Mouse (Mus musculus): ENCODE measurements around the gene Astn2.
A peak's percentile ranks its signal among the peaks of the same experiment; 100 is the strongest.

The Astn2 gene

DNA sequence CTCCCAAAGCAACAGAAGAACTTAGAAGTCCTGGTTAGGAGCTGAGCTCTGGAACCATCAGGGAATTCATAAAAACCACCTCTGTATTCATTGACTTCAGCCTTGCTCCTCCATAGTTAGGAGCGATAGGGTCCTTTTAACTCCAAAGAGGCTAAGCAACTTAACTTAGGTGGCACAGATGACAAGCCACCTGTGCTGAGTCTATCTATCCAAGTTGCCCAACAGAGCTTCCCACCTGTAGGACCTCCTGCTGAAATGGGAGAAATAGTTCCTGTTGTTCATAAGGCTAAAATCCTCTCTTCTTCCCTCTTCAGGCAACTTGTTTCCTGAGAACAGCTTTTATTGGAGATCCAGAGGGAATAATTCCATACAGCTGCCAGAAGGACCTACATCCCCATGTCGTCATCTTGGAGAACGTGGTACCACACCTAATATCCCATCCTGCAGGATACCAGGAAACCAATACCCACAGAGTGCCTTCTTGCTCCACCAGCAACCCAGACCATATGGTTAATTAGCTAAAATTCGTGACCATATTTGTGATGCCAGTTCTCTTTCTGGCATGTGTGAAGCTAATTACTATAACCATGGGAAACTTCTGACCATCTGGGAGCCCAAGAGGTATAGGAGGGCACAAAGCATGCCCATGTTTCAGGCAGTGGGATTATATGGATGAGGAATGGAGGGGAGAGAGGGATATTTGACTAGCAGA, 730.0 kb downstream of the Astn2 start:
- no peak for DNase-seq (ENCODE audit: low spot score)

DNA sequence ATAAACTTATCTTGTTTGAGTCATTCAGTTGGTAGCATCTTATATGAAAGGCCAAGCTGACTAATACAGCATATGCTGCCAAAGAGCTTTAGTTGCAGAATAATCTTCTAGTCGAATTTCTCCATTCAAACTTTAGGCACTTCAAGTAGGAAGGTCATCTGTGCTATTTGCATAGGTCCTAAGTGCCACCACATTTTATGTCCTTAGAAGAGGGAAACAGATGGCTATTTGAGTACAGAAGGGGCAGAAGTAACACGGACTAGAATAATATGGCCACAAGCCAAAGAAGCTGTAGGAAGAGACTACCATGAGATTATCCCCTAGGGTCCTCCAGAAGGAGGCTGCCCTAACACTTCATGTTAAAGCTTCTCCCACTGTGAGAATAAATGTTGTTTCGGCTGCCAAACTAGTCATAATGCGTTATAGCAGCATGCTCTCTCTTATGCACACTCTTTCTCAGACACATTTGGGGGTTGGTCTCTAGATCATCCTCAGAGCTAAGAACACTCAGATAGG, 730.9 kb downstream of the Astn2 start:
- DNase-seq (ENCODE audit: low spot score), result no peak

DNA sequence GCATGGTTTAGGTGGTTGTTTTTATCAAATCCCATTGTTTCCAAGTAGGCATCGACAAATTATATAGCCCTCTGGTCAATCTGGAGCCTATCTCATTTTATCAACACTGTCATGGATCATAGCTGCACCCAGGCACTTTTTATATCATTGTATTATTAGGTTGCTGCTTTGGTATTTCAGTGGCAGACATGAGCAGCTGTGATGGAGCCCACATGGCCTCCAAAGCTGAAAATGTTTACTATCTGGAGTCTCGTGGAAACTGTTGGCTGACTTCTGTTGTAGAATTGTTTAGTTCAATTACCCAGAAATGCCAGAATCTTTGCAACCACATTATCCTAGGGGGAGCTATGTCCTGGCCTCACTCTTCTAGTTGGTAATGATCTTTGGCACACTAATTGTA, 732.1 kb downstream of the Astn2 start:
- no peak for DNase-seq (ENCODE audit: low spot score)

DNA sequence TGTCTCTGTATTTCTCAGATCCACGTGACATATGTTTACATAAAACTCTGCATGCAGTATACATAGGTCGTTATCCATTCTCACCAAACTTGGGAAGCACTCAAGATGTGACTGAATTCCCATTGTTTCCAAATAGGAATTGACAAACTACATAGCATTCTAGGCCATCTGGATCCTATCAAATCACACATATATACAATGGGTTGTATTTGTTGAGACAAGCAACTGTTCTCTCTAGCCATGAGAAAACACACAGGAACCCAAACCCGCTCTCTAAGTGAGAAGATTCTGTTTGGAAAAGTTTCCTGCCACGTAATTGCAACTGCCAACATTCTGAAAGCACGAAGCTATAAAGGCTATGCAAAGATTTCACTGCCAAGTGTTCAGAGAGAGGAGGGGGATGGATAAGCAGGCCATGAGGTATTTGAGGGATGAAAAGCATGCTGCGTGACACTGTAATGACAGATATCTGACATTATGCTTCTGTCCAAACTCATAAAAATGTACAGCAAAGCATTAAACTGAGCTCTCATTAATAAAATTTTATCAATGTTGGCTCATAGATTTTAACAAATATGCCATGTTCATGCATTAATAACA, 732.7 kb downstream of the Astn2 start:
- no peak for DNase-seq (ENCODE audit: low spot score)

DNA sequence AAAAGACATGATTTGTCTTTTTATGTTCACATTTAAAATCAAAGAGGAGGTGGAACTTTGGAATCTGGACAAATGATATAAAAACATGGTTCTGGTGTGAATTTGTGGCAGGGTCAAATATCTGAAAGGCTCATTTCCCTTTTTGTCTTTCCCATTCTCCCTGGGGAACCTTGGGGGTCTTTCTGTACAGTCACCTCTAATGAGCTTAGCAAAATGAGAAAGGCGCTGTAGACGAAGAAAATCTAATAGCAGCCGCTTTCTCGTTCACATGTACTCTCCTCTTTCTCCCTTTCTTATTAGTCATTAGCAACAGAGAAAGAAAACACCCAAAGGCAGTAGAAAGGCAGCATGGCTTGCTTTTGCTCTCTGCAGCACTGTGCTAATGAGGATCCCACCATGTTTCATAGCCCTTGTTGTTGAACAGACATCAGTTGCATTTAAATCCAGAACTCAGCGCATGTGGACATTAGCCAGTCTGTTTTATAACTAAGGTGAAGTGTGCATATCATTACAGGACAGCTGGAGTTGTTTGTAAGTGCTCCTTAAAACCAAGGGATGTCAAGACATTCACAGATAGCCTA, 737.3 kb downstream of the Astn2 start:
- DNase-seq (ENCODE audit: low spot score), result no peak

DNA sequence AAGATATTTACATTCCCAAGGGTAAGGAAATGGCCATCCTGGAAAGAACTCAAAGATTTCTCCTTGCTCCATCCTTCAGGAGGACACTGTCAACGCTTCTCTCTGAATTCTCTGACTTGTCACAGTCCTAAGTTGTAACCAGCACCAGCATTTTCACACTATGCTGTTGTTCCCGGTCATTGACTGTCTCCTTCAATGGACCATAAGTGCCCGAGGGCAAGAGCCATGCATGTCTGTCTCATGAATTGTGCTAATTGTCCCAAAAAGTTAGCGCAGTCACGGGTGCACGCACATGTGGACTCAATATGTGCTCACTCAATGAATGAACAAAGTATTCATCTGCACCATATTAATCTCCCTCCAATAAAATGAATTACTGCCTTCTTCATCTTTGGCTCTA, 741.2 kb downstream of the Astn2 start:
- DNase-seq (ENCODE audit: low spot score), result no peak

DNA sequence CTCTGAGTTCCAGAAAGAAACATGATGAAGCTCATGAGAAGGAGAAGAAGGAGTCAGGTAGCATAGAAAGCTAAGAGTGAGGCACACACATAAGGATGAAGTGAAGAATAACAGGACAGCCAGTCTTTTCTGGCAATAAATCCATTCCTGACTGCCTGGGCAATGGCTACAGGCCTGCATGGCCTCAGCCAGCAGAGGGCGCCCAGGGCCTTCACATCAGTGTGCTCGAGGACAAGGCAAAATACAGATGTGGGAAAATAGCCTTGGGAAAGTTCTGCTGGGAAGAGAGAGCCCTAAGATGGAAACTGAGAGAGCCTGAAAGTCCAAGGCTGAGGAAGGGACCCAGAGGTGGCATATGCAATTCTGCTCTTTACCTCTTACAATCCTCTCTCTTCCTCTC, 749.7 kb downstream of the Astn2 start:
- peak; percentile 81 for DNase-seq (ENCODE audit: low spot score)

DNA sequence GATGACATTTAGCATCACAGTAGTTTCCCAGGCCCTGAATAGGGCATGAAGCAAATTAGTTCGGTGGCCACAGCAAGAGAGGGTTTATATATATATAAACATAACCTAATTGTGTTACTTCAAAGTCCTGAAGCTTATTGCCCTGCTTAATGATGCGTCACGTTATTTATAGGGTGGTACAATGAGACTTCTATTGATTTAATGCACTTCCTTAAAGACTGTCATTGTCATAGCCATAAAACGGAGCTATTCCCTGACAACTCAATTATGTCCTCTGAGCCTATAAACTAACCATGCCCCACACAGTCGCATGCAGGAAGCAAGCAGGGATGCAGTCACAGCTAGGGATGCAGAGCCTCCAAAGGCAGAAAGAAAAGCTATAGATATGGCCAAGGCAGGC, 761.8 kb downstream of the Astn2 start:
- no peak for DNase-seq (ENCODE audit: low spot score)

DNA sequence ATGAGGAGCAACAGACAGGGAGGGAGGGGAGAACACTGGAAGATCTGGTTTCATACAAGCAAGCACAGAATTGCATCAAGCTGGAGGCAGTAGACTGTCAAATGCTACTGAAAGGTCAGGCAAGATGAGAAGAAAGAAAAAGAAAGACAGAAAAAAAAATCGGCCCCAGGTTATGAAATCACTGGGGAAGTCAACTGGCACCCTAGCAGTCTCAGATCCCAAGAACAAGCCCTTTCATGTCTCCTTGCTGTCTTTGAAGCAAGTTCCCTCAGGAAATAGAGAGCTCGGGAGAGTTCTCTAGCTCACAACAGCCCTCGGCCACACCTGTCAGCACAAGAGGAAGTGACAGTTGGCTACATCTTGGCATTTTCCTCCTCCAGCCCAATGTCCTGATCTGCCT, 766.2 kb downstream of the Astn2 start:
- DNase-seq (ENCODE audit: low spot score), result no peak

DNA sequence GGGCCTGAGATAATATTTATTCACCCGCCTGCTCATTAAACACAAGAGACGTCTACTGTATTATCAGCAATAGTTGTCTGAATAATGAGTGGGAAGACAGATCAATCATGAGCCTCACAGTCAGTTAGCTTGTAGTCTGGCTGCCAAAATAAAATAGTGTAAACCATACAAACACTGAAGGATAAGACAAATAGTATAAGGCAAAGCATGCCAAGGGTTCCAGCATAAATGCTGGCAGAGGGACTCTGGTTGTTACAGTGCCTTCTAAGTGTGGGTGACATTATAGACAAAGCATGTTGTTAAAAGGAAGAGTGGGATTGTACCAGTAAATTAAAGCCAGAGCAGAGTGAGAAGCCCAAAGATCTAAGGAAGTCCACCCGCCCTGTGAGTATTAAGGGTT, 784.3 kb downstream of the Astn2 start:
- DNase-seq (ENCODE audit: low spot score), result no peak

DNA sequence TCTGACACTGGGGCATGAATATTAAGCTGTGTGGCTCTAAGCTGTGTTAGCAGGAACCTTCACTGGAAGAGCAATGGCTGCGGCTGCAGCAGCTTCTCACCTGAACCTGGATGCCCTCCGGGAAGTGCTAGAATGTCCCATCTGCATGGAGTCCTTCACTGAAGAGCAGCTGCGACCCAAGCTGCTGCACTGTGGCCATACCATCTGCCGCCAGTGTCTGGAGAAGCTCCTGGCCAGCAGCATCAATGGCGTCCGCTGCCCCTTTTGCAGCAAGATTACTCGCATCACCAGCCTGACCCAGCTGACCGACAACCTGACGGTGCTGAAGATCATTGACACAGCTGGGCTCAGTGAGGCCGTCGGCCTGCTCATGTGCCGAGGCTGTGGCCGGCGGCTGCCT, 791.3 kb downstream of the Astn2 start:
- DNase-seq (ENCODE audit: low spot score), result no peak

DNA sequence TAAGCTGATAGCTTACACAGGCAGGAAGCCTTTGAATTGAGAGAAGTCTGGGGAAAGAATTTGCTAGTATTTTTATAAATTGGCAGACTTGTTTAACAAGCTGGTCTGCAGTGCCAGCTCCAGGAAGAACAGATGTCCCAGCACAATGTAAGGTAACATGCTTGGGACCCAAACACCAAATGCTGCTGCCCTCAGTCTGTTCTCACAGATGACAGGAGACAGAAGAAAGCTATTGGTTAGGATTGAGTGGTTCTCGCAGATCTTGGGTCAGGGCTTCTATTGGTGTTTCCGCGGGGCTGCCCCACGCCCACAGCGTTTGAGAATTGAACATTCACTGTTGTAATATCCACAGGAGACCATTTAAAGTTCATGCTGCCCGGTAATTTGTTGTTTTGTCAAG, 793.5 kb downstream of the Astn2 start:
- no peak for DNase-seq (ENCODE audit: low spot score)

DNA sequence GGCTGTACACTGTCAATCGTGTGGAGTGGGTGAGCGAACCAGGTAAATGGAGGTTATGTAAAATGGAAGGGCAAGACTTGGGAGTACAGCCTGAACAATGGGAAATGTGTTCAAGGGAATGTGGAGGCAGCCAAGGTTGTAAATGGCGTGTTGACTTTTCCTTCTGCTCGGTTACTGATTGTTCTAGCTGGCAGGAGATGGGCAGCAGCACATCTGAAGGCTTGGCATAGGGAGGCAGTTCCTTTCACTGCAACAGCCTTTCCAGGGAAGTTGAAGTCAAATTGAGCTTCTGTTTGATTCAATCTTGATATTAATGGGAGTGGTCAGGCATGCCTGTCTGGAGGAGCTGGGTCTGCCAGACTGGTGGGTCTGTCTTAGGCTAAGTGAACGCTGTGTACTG, 794.1 kb downstream of the Astn2 start:
- peak; percentile 30 for DNase-seq (ENCODE audit: low spot score)

DNA sequence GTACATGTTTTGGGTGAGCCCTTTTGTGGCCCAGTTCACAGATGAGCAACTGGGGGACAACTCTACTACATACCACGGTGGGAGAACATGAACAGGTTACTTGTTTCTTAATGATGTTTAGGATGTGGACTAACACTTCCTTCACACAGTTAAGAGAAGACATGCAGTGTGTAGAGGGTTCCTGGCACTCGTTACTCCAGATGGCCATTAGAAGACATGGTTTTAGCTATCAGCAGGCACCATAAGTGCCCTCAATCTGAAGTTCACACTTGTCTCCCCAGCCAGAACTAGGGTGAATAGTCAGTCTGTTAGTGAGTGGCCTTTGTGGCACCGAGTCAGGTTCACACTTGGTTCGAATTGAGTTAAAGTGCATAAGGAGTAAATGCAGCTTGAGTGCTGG, 796.3 kb downstream of the Astn2 start:
- DNase-seq (ENCODE audit: low spot score), result no peak

DNA sequence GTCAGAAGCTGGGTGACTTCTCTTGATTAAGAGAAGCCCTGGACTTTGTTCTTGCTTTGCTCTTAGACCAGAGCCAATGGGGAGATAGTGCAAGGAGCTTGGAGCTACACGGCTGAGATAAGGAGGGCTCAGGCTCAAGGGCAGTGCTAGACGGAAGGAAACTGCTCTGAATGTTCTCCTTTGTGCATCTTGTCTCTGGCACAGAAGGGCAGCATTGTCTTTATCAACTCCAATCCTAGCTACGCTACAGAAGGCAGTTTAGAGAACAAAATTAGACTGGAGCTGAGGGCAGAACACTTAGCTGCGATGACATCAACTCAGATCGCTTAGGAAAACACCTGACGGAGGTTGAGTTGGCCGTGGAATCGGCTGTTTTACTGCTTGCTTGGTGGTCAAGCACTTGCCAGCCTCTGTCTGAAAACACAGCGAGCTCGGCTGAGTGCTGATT, 797.2 kb downstream of the Astn2 start:
- DNase-seq (ENCODE audit: low spot score), result no peak

DNA sequence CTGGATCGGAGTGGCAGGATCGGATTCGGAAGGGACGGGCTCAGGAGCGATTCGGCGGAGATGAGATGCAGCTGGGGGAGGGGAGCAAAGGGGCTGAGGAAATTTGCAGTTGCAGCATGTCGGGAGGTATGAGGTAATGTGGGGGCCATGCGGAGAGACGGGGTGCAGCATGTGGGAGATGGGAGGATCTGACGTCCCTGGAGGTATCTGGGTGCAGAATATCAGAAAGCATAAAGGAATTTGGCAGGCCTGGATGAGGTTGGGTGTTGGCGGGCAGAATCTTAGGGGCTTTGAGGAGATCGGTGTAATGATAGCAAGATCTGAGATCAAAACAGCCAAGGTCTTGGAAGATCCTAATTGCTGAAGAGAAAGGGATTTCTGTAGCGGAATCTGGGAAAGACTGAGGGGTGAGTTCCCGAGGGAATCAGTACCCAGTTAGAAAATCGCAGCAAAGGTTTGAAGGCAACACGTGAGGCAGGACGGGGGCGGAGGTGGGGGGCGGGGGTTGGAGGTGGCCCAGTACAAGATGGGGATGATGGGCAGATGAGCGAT, 799.2 kb downstream of the Astn2 start:
- DNase-seq (ENCODE audit: low spot score), result peak; percentile 33

DNA sequence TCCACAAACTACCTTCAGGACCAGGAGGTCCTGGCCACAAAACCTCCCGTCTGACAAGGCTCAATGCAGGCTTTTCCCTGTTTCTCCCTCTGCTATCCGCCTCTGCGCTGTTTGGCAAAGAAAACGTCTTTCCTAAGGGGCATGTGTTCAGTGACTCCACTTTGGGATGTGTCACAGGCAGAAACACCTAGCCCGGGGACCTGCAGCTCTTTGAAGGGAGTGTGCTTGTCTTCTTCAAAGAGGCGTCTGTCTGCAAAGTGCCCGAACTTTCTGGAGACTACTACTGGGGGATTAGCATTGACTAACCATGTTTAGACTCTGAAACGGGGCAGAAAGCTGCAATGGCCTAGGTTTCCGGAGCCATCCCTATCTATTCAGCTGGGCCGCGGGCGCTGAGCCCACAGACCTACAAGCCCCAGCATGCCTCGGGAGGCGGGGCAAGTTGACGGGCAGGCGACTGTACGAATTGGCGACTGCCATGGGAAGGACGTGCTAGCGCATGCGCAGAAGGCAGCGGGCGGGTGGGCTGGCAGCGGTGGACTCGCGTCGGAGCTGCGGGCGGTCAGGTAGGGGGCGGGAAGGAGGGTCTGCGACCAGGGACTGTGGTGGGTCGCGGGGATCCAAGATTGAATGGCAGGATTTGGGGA, 799.8 kb downstream of the Astn2 start, which contains the start of gene Trim32:
Trim32 (plus strand) TSS at position 483 of the 647 bp plus-strand sequence.
- DNase-seq (ENCODE audit: low spot score), result peak; percentile 96

DNA sequence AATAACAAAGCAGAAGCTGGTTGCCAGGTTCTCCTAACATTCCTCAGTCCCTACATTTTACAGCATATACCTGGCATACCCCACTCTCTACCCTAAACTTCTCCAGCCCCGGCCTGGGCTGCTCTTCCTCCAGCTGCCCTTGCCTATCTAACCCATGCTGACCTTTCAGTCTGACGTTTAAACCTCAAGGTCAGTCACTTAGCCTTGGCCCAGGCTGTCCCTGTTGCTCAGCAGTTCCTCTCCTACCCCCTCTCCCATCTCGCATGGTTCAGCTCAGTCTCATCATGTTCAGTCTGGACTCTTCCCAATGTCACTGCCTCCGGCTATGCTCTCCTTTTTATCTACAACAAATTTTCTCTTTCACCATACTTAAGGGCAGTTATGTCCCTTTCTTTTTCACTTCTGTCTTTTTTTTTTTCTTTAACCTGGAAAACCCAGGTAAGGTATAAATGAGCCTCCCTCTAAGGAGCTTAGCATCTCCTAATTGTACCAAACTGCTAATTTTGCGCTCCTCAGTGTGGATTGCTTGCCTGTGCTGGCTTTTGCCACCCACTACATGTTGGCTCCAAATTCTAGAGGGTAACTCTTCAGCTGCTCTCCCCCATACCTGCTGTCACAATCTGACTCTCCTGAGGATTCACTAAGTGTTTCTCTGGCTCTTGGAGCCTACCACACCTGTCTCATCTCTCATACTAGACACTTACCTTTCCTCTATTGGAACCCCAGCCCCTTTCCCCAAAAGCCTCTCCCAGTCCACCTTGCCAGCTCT, 809.6 kb downstream of the Astn2 start:
- DNase-seq (ENCODE audit: low spot score), result no peak

DNA sequence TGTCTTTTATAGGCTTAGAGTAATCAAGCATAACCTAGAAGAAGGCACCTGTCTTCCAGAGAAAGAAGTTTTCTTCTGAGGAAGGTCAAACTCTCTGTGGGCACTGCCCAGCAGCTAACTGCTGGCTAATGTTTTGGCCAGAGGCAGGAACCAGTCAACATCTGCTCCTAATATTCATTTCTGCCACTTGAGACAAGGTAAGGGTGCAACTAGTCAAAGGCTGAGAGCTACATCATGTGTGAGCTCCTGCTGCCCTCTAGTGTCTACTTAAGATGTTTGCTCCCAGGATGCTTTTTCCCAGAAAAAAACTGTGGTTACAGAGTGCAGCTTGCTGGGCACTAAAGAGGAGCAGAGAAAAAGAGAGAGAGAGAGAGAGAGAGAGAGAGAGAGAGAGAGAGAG, 814.6 kb downstream of the Astn2 start:
- peak; percentile 82 for DNase-seq (ENCODE audit: low spot score)

DNA sequence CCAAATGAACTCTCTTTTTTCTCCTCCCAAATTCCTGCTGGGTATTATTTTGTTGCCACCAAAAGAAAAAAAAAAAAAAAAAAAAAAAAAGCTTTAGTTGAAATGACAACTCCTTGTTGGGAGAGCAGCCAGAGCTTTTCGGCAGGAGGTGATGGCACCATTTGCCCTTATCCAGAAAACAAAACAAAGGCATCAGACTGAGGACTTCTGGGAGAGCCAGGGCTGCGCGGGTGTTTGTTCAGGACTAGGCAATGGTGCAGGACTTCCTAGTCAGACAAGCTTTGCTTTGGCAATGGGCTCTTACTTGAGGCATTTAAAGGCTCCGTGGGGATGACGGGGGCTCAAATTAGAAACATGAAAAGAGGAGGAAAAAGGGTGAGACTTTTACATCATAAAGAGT, 817.5 kb downstream of the Astn2 start:
- peak; percentile 64 for DNase-seq (ENCODE audit: low spot score)

DNA sequence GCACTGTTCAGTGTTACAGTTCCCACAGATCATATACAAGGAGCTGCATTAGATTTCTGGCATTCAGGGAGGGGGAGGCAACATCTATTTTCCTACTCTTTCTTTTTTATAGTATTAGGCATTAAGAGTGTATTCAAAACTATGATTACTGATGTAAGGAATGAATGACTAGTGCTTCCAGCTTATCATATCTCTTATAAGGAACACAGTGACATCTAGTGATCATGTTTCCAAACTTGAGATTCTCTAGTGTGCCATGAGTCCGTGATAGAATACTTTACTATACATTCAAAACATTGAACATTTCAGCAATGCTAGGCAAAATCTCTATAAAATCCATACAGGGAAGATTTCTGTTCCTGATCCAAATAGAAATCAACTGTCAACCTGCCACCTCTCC, 824.2 kb downstream of the Astn2 start:
- DNase-seq (ENCODE audit: low spot score), result peak; percentile 49

DNA sequence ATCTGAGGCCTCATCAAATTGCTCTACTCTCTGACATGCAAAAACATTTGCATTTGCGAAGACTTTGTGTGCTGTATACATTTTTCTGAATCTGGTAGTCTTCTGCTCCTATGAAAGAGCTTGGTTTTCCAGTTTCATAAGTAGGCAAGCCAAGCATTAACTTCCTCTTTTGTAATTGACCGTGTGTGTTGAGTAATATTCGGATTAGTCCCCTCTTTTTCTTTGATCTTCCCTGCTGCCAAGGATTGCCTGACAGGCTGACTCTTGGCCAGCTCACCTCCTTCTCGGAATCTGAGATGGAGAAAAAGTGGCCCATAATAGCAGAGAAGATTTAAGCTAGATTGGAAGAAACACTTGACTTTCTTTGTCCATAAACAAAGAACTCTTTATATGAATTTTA, 838.9 kb downstream of the Astn2 start:
- DNase-seq (ENCODE audit: low spot score), result no peak
